Mouse (Mus musculus) right cerebral cortex, adult 18-20 months (tissue): Measurements from ENCODE around the gene Tmem270.

Experiments
- DNase-seq: peaks from one replicate; pipeline ENCODE4 v3.0.0; 2022; ENCODE audit warnings: mixed read lengths

Tmem270 gene

DNA sequence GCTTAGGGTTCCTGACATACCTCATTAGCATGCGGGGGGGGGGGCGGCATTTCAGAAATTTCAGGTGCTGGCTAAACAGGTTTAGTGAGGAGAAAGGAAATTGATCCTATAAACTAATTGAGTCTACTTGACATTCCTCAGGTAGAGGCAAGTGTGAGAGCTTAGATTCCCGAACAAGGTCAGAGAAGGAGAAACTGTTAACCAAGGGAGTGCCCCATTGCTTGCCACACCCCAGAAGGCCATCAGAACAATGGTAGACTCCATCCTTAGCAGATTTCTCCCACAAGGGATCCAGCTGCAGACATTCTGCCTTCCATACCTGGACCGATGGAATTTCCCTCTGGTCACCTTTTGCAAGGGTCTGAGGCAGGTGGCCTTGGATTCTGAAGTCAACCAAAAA is 20.2 kb upstream of the Tmem270 start:
- no peak for DNase-seq

DNA sequence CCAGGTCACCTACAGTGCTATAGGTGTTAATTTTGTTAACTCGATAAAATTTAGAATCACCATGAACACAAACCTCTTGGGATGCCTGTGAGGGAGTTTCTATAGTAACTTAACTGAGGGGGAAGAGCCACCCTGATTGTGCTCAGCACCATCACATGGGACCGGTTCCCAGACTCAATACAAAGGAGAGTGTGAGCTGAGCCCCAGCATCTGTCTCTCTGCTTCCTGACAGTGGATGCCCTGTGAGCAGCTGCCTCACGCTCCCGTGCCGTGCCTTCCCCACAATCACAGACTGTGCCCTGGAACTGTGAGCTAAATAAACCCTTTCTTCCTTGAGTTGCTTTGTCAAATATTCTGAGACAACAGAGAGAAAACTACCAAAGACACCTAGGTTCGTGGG is 16.6 kb upstream of the Tmem270 start:
- no peak for DNase-seq

DNA sequence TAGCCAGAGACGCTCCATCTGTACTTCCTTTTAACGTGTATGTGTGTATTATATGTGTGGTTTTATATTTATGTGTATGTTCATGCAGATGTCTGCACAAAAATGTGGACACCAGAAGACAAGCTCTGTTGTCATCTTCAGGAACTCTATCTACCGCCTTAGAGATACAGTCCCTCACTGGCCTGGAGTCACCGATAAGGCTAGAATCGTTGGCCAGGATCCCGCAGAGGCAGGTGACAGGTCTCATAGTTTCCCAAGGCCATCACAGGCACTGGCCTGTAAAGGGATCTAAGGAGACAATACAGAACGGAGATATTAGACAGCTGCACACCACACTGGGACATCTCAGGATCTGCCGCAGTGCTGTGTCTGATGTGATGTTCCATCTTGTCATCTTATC is 14.6 kb upstream of the Tmem270 start:
- DNase-seq, result no peak

GRCm38 (mm10) chr5:134920106-134920687 is 13.7 kb upstream of the Tmem270 start:
- no peak for DNase-seq

- no peak for DNase-seq
Measured at GRCm38 (mm10) chr5:134919097-134919496, 12.6 kb upstream of the Tmem270 start.

GRCm38 (mm10) chr5:134918071-134918832 is 11.7 kb upstream of the Tmem270 start:
- no peak for DNase-seq

- no peak for DNase-seq
Measured at GRCm38 (mm10) chr5:134915311-134915710, 8.8 kb upstream of the Tmem270 start, which contains the start of gene Cldn13. Cldn13 (minus strand) TSS chr5:134915526.

- no peak for DNase-seq
Measured at GRCm38 (mm10) chr5:134914510-134914909, 8.0 kb upstream of the Tmem270 start.

- no peak for DNase-seq
Measured at GRCm38 (mm10) chr5:134913753-134914152, 7.2 kb upstream of the Tmem270 start.

- no peak for DNase-seq
Measured at GRCm38 (mm10) chr5:134913352-134913751, 6.8 kb upstream of the Tmem270 start.

DNA sequence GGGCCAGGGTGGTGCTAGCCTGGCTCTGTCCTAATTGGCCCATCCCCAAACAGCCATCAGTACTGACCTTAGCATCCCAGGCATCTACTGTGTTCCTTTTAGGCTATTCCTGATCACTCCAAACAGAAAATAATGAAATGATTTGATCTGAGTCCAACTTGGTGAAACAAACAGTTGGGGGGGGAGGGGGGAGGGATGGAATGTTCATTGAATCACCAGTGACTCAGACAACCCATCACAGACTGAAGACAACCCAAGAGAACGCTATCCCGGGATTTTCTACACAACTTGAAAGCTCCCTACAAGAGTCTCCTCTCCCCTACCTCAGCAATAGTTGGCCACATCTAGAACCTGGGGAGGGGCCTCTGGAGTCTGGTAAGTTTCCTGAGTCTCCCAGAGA is 5.4 kb upstream of the Tmem270 start:
- DNase-seq, result no peak

DNA sequence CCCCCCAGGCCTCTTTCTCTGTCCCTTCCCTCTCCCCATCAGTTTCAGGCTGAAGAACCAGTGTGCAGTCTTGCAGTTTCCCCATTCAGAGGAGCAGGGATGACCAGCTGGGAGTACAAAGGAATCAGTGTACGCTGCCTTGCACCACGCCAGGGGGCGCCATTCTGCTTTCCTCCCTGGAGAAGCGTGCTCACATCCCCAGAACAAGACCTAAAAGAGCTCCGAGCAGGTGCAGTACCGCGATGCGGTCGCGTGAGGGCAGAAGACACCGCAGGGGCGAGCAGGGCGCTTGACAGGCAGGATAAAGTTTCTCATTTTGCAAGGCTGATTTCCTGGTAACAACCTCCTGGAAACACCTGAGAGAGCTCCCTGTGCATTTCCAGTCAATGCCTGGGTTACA is 602 bp upstream of the Tmem270 start:
- peak; percentile 93 for DNase-seq

GRCm38 (mm10) chr5:134901644-134902027 is 4.9 kb downstream of the Tmem270 start:
- DNase-seq, result no peak

DNA sequence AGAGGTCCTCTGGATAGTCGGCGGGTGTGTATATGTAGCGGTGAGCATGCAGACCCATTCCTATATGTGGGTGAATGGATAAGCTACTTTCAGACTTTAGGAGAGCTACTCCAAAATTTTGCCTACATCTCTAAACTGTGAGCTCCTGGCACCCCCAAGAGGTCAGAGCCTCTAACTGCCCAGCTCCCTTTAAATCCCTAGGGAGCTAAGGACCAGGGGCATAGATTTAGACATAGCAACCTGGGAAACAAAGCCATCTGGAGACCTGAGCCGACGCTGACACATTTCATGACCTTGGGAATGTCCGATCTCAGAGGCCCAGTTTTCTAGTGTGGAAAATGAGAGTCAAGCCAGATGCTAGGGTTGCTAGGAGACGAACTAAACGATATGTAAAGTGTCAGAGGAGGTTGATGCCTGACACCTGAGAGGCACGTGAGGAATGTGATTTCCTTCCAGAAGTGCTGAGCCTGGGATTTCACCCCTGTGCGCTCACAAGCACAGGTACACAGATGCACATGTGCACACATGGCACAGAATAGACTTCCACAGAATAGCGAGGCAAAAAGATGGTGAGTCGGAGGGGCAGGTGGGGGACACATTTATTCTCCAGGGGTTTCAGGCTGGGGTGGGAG is 5.4 kb downstream of the Tmem270 start:
- DNase-seq, result no peak

GRCm38 (mm10) chr5:134897596-134897995 is 8.9 kb downstream of the Tmem270 start:
- DNase-seq, result no peak

DNA sequence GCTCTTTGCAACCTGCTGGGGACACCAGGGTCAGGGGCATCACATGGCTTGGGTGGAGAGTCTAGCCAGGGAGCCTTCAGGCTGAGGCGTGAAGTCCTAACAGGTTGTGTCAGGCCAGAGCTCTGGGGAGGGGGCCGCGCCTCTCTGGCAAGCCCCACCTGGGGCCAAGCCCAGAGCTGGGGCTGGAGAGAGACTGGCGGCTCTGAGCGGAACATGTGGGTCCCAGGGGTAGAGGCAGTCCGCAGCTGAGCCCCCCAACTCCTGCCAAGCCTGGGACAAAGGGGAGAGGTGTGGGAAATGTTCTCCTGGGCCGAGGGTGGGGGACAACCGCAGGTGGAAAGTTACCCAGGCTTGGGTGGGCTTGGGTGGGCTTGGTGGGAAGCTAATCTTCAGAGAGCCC is 9.6 kb downstream of the Tmem270 start:
- no peak for DNase-seq

- no peak for DNase-seq
Measured at GRCm38 (mm10) chr5:134895291-134895690, 11.2 kb downstream of the Tmem270 start.

DNA sequence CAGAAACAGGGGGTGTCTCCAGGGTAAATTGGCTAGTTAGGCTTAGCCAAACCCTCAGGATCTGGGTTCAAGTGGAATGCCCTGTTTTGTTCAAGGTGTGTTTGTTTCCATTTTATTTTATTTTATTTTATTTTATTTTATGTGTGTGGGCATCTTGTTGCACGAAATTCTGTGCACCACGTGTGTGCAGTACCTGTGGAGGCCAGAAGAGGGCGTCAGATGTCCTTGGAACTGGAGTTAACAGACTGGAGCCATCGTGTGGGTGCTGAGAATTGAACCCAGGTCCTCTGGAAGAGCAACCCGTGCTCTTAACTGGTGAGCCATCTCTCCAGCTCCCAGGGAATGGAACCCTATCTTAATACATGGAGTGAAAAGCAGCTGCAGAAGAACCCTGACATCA is 13.8 kb downstream of the Tmem270 start:
- DNase-seq, result no peak

- no peak for DNase-seq
Measured at GRCm38 (mm10) chr5:134891552-134891951, 15.0 kb downstream of the Tmem270 start.

DNA sequence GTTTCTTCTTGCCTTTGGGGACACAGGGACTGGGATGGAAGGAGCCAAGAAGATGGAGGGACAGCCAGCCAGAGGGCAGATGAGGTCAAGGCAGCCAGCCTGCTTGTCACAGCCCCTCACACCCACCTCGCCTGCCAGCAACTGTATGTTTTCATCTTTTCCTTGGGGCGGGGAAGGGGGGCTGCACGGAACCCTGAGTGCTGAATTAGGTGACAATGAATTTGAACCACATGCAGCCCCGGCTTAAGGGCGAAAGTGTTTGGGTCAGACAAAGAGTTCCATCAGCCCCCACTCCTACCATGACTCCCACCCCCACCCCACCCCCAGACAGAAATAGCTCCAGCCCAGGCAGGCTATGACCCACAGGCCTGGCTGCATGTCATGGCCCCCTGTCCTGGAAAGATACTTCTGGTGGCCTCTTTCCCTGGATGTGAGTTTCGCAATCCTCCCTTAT is 15.9 kb downstream of the Tmem270 start:
- DNase-seq, result no peak

DNA sequence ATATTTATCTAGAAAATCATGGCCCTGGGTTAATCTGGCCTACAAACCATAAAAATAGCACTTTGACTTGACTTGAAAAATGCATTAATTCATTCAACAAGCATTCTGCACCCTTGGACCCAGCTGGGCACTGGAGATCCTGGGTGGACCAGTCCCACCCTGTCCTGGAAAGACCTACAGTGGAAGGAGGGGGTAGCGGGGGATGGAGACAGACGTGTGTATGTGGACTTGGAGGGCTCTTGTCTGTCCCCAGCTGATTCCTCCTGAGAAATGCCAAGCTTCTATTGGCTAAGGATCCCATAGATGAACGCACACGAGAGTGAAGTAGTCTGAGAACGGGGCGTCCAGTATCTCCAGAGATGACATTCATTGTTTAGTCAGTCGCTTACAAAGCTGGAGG is 18.0 kb downstream of the Tmem270 start:
- no peak for DNase-seq

GRCm38 (mm10) chr5:134887447-134888335 is 18.8 kb downstream of the Tmem270 start:
- DNase-seq, result no peak

DNA sequence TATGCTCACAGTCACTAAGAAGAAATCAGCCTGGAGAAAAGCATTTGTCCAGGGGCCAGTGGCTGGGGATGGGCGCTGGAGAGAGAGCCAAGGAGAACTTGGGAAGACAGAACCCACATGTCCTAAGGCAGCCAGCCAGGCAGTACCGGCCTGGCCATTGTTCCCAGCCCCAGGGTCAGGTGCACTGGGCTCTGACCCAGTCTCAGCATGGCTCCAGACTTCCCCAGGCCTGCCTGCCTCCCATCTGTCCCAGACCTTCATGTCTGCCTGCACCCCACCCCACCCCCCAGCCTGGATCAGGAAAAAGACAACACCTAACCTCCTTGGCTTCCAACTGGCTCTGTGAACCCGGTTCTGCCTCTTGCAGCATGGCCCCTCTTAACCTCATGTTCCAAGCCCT is 23.5 kb downstream of the Tmem270 start:
- peak; percentile 4 for DNase-seq
